In genomic region chr11:101983431-101983921, GRCm38 (mm10) we compare ENCODE assay signal across 9 mouse cellular contexts. TPM values are rescaled to one million over a fixed set of nuclear protein-coding genes. Genes with fewer than 3 reads are reported as not detected.
DNase-seq lines count a peak whose midpoint lies in the region; ATAC-seq and TF ChIP-seq lines count a peak whose summit lies in the region.
"Had no signal": no experiment of that assay in that cellular context is flagged by ENCODE, and none has a peak within 500 bp of the region (broad histone marks: within the 10 kb centered on the region; RNA-seq: fewer than 3 reads in every experiment).

No protein-coding gene starts in this region.

- WGBS in lung, embryonic 16.5 days = 51% methylated on average over 10 of the region's 10 CpGs
- 71% methylated on average over 10 of the region's 10 CpGs for WGBS in forebrain, embryonic 15.5 days
- 68% methylated on average over 10 of the region's 10 CpGs for WGBS in limb, embryonic 14.5 days
- WGBS in stomach, embryonic 14.5 days = 64% methylated on average over 10 of the region's 10 CpGs

- H3K9ac ChIP-seq in lung, embryonic 16.5 days (ENCODE audit: low read length) = no peak overlapping the region; the same call in 1 of the 2 replicates
- no peak overlapping the region for H3K9ac ChIP-seq in forebrain, embryonic 15.5 days (replicated peaks)
- H3K9ac ChIP-seq in limb, embryonic 14.5 days (ENCODE audit: low read depth, low read length, severe bottlenecking) = no peak overlapping the region
- H3K9ac ChIP-seq in stomach, embryonic 14.5 days (replicated peaks; ENCODE audit: low read depth, low read length) = no peak overlapping the region

- no peaks in the 10 kb centered on the region for H3K9me3 ChIP-seq in lung, embryonic 16.5 days (ENCODE audit: control insufficient read depth, low read length)
- H3K9me3 ChIP-seq in forebrain, embryonic 15.5 days = no peaks in the 10 kb centered on the region
- no peaks in the 10 kb centered on the region for H3K9me3 ChIP-seq in limb, embryonic 14.5 days (ENCODE audit: control insufficient read depth, low read length)
- no peaks in the 10 kb centered on the region for H3K9me3 ChIP-seq in stomach, embryonic 14.5 days (ENCODE audit: control insufficient read depth, low read depth, low read length)

- H3K4me1 ChIP-seq in lung, embryonic 16.5 days (replicated peaks; ENCODE audit: control insufficient read depth, insufficient read depth, low read length) = peaks cover 26% of the 10 kb centered on the region
- H3K4me1 ChIP-seq in forebrain, embryonic 15.5 days = peaks cover 13% of the 10 kb centered on the region; the same call in 1 of the 2 replicates
- 0 out of 2 replicates have a peak, but pooled peaks cover 10% of the 10 kb centered on the region for H3K4me1 ChIP-seq in limb, embryonic 14.5 days (ENCODE audit: control insufficient read depth, insufficient read depth, low read length)
- H3K4me1 ChIP-seq in stomach, embryonic 14.5 days (ENCODE audit: control insufficient read depth, insufficient read depth, low read length) = 0 out of 2 replicates have a peak, but pooled peaks cover 3% of the 10 kb centered on the region

- H3K4me3 ChIP-seq in lung, embryonic 16.5 days (ENCODE audit: low read length) = peak overlapping the region; percentile 5; the same call in 1 of the 2 replicates
- H3K4me3 ChIP-seq in forebrain, embryonic 15.5 days = peak overlapping the region; percentile 58; the same call in 1 of the 2 replicates
- H3K4me3 ChIP-seq in limb, embryonic 14.5 days (replicated peaks; ENCODE audit: low read length) = peak overlapping the region; percentile 68; the same call in 1 of the 2 replicates
- H3K4me3 ChIP-seq in stomach, embryonic 14.5 days (ENCODE audit: low read depth, low read length) = peak overlapping the region; percentile 60

- TF ChIP-seq POLR2A in limb, embryonic 14.5 days (IDR thresholded peaks at IDR 0.05; ENCODE audit: borderline replicate concordance, extremely low read depth, insufficient read depth, insufficient read length) = no peak

- DNase-seq in lung, adult 18-20 months = no peak
- no peak for DNase-seq in limb, embryonic 14.5 days (ENCODE audit: low spot score)
- no peak for DNase-seq in right cerebral cortex, postnatal 4 days
- no peak for DNase-seq in adrenal gland, postnatal 14 days
- no peak for DNase-seq in urinary bladder, postnatal 36 days (ENCODE audit: low spot score in 2 of 2)

- peak overlapping the region; percentile 44 for H3K4me2 ChIP-seq in lung, embryonic 16.5 days (ENCODE audit: low read depth, low read length)
- peak overlapping the region; percentile 18 for H3K4me2 ChIP-seq in forebrain, embryonic 15.5 days (replicated peaks)
- peak overlapping the region; percentile 100; the same call in 1 of the 2 replicates for H3K4me2 ChIP-seq in limb, embryonic 14.5 days (replicated peaks; ENCODE audit: low read depth, low read length, severe bottlenecking)
- peak overlapping the region; percentile 99; the same call in 1 of the 2 replicates for H3K4me2 ChIP-seq in stomach, embryonic 14.5 days (replicated peaks; ENCODE audit: low read depth, low read length)

- H3K27me3 ChIP-seq in lung, embryonic 16.5 days (ENCODE audit: control insufficient read depth, insufficient read depth, low read depth, low read length) = no peaks in the 10 kb centered on the region; the same call in 1 of the 2 replicates
- peaks cover 4% of the 10 kb centered on the region; the same call in 1 of the 2 replicates for H3K27me3 ChIP-seq in forebrain, embryonic 15.5 days
- H3K27me3 ChIP-seq in limb, embryonic 14.5 days (ENCODE audit: control insufficient read depth, insufficient read depth, low read length) = no peaks in the 10 kb centered on the region
- no peaks in the 10 kb centered on the region for H3K27me3 ChIP-seq in stomach, embryonic 14.5 days (ENCODE audit: control insufficient read depth, insufficient read depth, low read length)

- ATAC-seq in lung, embryonic 16.5 days (ENCODE audit: low read depth) = no peak
- ATAC-seq in forebrain, embryonic 15.5 days (replicated peaks) = 0 out of 2 replicates have a peak, but pooled peaks have one; percentile 8
- no peak for ATAC-seq in limb, embryonic 14.5 days (ENCODE audit: low FRiP score, low read depth)
- no peak for ATAC-seq in stomach, embryonic 14.5 days (ENCODE audit: insufficient number of reproducible peaks, insufficient read depth, low FRiP score, low read depth)

- peak overlapping the region; percentile 88 for H3K27ac ChIP-seq in lung, embryonic 16.5 days (ENCODE audit: low read length)
- no peak overlapping the region for H3K27ac ChIP-seq in forebrain, embryonic 15.5 days (replicated peaks)
- H3K27ac ChIP-seq in limb, embryonic 14.5 days (replicated peaks; ENCODE audit: low read depth, low read length) = no peak overlapping the region
- H3K27ac ChIP-seq in stomach, embryonic 14.5 days (ENCODE audit: low read length) = peak overlapping the region; percentile 48; the same call in 1 of the 2 replicates

- 0 out of 2 replicates have a peak, but pooled peaks cover 2% of the 10 kb centered on the region for H3K36me3 ChIP-seq in lung, embryonic 16.5 days (ENCODE audit: control insufficient read depth, insufficient read depth, low read length)
- no peaks in the 10 kb centered on the region for H3K36me3 ChIP-seq in forebrain, embryonic 15.5 days
- 0 out of 2 replicates have a peak, but pooled peaks cover 3% of the 10 kb centered on the region for H3K36me3 ChIP-seq in limb, embryonic 14.5 days (ENCODE audit: control insufficient read depth, insufficient read depth, low read length)
- no peaks in the 10 kb centered on the region for H3K36me3 ChIP-seq in stomach, embryonic 14.5 days (ENCODE audit: control insufficient read depth, insufficient read depth, low read length)

RNA-seq across cellular contexts. Expression of gene Cfap97d1, which starts 0.6 kb away (rescaled TPM):
- not detected in 2 replicates for polyA plus RNA-seq in lung, embryonic 16.5 days (2015; fragmentation: Nextera tagmentation; extraction: Ambion mirVana)
- polyA plus RNA-seq in forebrain, embryonic 15.5 days (2015; fragmentation: Nextera tagmentation; extraction: Ambion mirVana) = not detected in 2 replicates
- polyA plus RNA-seq in limb, embryonic 14.5 days (2012; rRNA removed) = not detected in 2 replicates
- not detected in 2 replicates for polyA plus RNA-seq in limb, embryonic 14.5 days (2014; fragmentation: Nextera tagmentation; extraction: Ambion mirVana)
- not detected in 2 replicates for polyA plus RNA-seq in stomach, embryonic 14.5 days (2014; fragmentation: Nextera tagmentation; extraction: Ambion mirVana)
- not detected in 2 replicates for total RNA-seq in adrenal gland, postnatal 14 days (2021)
- total RNA-seq: heart, adult 18-20 months had no signal

RNA-seq across cellular contexts. Expression of gene Dusp3, which starts 3.3 kb away (rescaled TPM):
- polyA plus RNA-seq in lung, embryonic 16.5 days (2015; fragmentation: Nextera tagmentation; extraction: Ambion mirVana) = 21.7 and 23.8 TPM in 2 replicates
- polyA plus RNA-seq in forebrain, embryonic 15.5 days (2015; fragmentation: Nextera tagmentation; extraction: Ambion mirVana) = 11.0 and 13.0 TPM in 2 replicates
- polyA plus RNA-seq in limb, embryonic 14.5 days (2012; rRNA removed) = 20.1 and 21.1 TPM in 2 replicates
- polyA plus RNA-seq in limb, embryonic 14.5 days (2014; fragmentation: Nextera tagmentation; extraction: Ambion mirVana) = 23.4 and 23.6 TPM in 2 replicates
- polyA plus RNA-seq in stomach, embryonic 14.5 days (2014; fragmentation: Nextera tagmentation; extraction: Ambion mirVana) = 25.3 and 27.3 TPM in 2 replicates
- total RNA-seq in adrenal gland, postnatal 14 days (2021) = 100 and 103 TPM in 2 replicates

RNA-seq across cellular contexts. Expression of gene Sost, which starts 16.7 kb away (rescaled TPM):
- polyA plus RNA-seq in lung, embryonic 16.5 days (2015; fragmentation: Nextera tagmentation; extraction: Ambion mirVana) = 0.53 and 0.63 TPM in 2 replicates
- polyA plus RNA-seq in forebrain, embryonic 15.5 days (2015; fragmentation: Nextera tagmentation; extraction: Ambion mirVana) = not detected in 2 replicates
- polyA plus RNA-seq in limb, embryonic 14.5 days (2012; rRNA removed) = 0.82 and 0.88 TPM in 2 replicates
- not detected in 2 replicates for polyA plus RNA-seq in limb, embryonic 14.5 days (2014; fragmentation: Nextera tagmentation; extraction: Ambion mirVana)
- polyA plus RNA-seq in stomach, embryonic 14.5 days (2014; fragmentation: Nextera tagmentation; extraction: Ambion mirVana) = not detected in 2 replicates
- 1.6 TPM in 1 of 2 replicates, not detected in the other for total RNA-seq in adrenal gland, postnatal 14 days (2021)

RNA-seq across cellular contexts. Expression of gene Mpp3, which starts 44.8 kb away (rescaled TPM):
- polyA plus RNA-seq in lung, embryonic 16.5 days (2015; fragmentation: Nextera tagmentation; extraction: Ambion mirVana) = 3.7 and 4.1 TPM in 2 replicates
- polyA plus RNA-seq in forebrain, embryonic 15.5 days (2015; fragmentation: Nextera tagmentation; extraction: Ambion mirVana) = 46.2 and 48.5 TPM in 2 replicates
- 15.7 and 17.8 TPM in 2 replicates for polyA plus RNA-seq in limb, embryonic 14.5 days (2012; rRNA removed)
- 4.9 and 5.2 TPM in 2 replicates for polyA plus RNA-seq in limb, embryonic 14.5 days (2014; fragmentation: Nextera tagmentation; extraction: Ambion mirVana)
- 7.1 and 9.4 TPM in 2 replicates for polyA plus RNA-seq in stomach, embryonic 14.5 days (2014; fragmentation: Nextera tagmentation; extraction: Ambion mirVana)
- total RNA-seq in adrenal gland, postnatal 14 days (2021) = 9.0 and 14.8 TPM in 2 replicates

RNA-seq across cellular contexts. Expression of gene Cd300lg, which starts 57.8 kb away (rescaled TPM):
- polyA plus RNA-seq in lung, embryonic 16.5 days (2015; fragmentation: Nextera tagmentation; extraction: Ambion mirVana) = 0.74 and 1.1 TPM in 2 replicates
- polyA plus RNA-seq in forebrain, embryonic 15.5 days (2015; fragmentation: Nextera tagmentation; extraction: Ambion mirVana) = 0.11 and 0.34 TPM in 2 replicates
- polyA plus RNA-seq in limb, embryonic 14.5 days (2012; rRNA removed) = 1.0 and 2.1 TPM in 2 replicates
- polyA plus RNA-seq in limb, embryonic 14.5 days (2014; fragmentation: Nextera tagmentation; extraction: Ambion mirVana) = 0.81 and 0.87 TPM in 2 replicates
- polyA plus RNA-seq in stomach, embryonic 14.5 days (2014; fragmentation: Nextera tagmentation; extraction: Ambion mirVana) = 1.1 and 1.2 TPM in 2 replicates
- 50.5 and 61.4 TPM in 2 replicates for total RNA-seq in adrenal gland, postnatal 14 days (2021)

Comparison
In these comparisons a context has a peak if more than half of its experiments do, and no peak if none do; other contexts are left out.
1. H3K27ac ChIP-seq: peak in lung, embryonic 16.5 days (single experiment) and stomach, embryonic 14.5 days (single experiment); none in forebrain, embryonic 15.5 days (single experiment) and limb, embryonic 14.5 days (single experiment).
2. H3K4me2 ChIP-seq: peak in every context shown above with its lines; median percentile 100 in limb, embryonic 14.5 days; 99 in stomach, embryonic 14.5 days; 44 in lung, embryonic 16.5 days; 18 in forebrain, embryonic 15.5 days.
3. H3K4me3 ChIP-seq: peak in every context shown above with its lines; median percentile 68 in limb, embryonic 14.5 days; 60 in stomach, embryonic 14.5 days; 58 in forebrain, embryonic 15.5 days; 5 in lung, embryonic 16.5 days.